Mouse (Mus musculus) cerebellum, postnatal 4 days (tissue): ENCODE data around the gene Lzts2.

Source experiments
- DNase-seq, 2 experiments: peaks; one replicate each; pipeline ENCODE4 v3.0.0; 2022; ENCODE audit warnings: low spot score in 2 of 2, mixed read lengths in 1 of 2

Lzts2 gene

DNA sequence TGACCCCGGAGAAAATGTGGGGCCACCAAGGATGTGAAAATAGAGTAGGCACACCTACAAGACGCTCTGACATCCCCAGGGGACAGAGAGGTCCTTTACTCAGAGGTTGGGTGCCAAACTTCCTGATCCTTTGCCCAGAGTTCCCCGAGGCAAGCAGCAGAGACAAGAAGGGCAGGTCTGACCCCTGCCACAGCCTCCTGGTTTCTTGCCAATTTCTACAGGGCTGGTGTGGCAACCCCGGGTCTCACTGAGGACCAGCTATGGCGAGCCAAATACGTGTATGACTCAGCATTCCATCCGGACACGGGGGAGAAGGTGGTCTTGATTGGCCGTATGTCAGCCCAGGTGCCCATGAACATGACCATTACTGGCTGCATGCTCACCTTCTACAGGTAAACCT lies 35.3 kb downstream of the Lzts2 start:
- no peak for DNase-seq

DNA sequence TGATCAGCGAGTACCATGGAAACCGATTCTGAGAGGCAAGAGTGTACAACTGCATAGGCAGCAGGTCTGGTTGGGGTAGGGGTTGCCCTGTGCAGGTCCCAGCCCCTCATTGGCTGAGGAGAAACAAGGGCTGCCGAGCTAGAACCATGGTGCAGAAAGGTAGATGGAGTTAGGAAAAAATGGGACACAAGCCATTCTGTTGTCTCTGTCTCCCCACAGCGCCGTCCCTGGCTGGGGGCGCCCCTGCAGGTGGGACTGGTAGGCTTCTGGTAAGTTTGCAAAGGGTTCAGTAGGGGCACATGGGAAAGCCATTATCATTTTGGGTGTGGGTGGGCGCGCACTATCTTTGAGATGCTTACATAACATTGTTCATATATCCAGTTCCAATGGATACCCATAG lies 39.2 kb downstream of the Lzts2 start:
- DNase-seq, result no peak

DNA sequence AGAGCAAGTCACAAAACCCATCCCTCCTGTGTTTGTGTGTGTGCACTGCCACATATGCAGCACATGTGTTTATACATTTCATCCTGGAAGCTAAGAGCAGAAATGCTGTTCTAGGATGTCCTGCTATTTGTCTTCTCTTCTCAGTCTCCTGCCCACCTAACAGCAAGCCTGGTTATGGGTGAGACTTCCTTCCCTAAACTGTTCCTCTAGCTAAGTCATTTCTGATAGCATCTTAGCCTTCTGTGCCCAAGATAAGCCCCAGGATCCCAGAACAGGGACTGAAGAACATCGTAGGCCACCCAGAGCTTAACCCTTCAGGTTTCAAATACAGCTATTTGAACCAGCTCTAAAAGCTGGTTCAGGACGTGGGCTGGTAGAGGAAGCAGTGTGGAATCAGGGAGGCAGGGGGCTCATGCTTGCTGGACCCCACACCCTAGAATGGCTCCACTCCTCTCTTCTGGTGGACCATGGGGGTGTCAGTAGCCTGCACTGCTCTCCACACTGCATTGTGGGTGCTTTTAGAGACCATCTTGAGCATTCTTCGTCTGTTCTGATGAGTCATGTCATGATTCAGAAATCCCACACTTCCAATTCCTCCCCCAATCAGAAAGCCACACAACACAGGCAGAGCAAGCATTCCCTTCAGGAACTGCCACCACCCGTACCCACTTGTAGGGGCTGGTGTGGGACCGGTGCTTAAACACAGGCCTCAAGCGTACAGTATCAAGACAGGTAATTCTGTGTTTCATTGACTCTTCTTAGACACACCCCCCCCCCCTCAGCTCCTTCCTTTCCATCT lies 40.9 kb downstream of the Lzts2 start:
- DNase-seq, result no peak

DNA sequence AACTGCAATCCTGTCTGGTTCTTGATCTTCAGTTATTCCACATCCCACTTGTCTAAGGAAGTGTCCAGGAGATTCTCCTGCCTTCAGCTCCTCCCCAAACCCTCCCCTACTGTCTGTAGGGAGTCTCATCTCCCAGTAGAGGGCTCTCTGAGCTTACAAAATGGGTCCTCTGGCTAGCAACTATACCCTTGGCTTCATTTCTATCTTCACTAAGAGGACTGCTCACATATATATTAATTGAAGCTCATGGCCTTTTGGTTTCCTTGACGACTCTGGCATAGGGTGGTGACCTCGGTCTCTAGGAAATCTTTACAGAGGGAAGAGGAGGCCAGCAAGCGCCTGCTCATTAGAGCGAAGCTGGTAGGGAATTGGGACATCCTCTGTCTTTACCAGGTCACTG lies 42.1 kb downstream of the Lzts2 start:
- no peak for DNase-seq

DNA sequence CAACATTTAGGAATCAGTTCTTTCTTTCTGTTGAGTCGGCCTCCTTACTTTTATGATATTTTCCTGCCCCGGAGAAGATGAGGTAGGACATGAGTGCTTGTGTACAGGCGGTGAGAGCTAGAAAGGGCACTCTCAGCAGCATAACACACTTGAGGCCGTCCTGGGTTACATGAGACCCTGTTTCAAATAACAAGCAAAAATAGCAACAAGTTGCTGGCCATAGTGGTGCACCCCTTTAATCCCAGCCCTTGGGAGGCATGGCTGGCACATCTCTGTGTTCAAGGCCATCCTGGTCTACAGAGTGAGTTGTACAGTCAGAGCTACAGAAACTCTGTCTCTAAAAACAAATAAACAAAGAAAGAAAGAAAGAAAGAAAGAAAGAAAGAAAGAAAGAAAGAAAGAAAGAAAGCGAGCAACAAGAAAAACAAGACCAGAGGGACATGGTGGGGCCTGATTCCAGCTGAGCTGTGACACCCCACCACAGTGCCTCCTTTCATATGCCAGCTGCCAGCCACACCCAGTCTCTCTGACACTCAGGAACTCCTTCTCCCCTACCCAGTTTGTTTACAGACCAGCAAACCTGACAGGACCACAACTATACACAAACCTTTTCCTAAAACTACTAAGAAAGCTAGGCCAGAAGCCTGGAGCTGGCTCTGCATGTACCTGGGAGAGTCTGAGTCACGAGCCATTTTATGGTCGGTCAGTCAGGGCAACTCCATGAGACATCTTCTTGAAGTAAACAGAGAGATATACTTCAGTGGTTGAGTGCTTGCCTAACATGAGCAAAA lies 42.9 kb downstream of the Lzts2 start:
- no peak for DNase-seq

DNA sequence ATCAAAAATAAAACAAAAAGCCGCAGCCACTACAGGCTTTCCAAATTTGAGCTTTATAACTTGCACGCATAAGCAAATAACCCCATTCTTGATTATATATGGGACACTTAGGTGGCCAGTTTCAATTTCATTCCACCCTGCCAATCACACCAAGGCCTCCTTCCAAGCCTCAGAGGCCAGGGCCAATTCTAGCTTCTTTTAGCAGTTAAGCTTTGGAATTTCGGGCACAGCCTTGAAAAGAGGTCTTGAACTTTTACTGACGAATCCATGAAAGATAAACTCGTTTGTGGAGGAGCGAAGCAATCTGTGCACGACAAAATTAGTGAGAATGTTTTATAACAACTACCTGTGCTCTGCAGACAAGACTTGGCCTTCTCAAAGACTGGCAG lies 43.5 kb downstream of the Lzts2 start:
- no peak for DNase-seq

DNA sequence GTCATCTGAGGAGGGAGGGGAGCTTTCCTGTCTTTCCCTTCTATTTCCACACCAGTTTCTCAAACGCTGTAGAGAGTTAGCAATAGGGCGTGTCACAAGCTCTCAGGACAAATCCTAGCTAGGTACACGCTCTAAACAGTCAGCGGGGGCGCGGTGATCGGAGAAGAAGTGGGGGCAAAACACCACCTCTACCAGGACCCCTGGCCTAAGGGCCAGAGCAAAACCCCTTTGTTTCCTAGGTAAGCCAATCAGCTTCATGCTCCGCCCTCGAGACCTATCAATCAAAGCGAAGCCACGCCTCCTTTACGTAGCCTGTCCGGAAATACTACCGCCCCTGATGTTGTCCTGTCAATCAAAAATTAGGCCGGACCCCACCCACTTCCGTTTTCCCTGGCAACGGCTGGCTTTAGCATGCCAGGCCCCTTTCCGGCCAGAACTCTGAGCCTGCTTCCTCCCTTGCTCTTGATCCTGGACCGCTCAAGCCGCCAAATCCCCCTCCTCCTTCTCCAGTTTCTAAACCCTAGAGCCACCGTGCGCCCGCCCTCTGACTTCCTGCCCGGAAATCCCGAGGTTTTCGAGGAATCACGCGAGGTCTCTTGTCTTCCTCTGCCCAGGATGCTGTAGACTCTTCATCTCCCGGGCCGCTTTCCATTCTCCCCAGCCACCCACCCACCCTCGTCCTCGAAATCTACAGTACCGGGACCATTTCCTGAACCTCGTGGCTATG lies 44.1 kb downstream of the Lzts2 start:
- peak; percentile 70 to 90 for DNase-seq

DNA sequence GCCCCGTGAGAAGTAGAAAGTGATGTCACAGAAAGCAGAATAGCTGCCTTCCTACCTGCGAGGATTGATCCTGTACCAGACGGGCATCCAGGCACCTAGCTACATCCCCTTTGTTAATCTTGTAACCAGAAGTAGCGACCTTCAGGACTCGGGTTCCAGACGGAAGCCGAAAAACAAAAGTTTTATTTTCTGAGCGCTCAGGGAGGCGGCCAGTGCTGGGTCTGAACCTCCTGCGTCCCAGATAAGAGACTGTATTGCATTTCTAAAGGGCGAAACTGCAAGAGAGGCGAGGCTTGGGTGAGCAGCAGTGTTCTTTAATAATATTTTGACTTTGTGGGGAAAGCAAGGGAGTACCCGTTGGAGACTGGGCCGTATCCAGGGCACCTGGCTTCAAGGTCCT lies 44.6 kb downstream of the Lzts2 start:
- no peak for DNase-seq

DNA sequence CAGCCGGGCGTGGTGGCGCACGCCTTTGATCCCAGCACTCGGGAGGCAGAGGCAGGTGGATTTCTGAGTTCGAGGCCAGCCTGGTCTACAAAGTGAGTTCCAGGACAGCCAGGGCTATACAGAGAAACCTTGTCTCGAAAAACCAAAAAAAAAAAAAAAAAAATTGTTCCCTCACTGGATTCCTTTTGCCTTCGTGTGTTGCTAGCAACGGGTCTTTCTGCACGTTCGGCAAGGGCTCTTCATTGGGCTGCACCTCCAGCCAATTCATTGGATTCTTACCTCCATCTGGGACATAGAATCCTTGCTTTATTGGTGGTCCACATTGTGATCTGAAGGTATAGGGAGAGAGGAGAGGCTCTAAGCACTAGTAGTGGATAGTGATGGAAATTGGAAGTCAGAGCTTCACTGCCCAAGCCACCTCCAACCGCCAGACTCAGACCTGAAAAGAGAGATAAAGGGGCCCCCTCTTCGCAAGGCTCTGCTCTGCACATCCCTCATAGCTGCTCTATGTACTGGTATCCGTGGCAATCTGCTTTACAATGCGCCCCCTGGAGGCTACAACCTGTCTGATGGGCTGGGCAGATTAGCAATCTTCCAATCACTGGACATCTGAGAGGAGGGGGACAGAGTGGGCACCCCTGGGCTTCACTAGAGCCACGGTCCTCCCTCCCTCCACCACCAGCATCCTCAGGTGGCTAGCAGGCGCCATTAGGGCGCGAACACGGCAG lies 49.5 kb downstream of the Lzts2 start:
- DNase-seq, result no peak

DNA sequence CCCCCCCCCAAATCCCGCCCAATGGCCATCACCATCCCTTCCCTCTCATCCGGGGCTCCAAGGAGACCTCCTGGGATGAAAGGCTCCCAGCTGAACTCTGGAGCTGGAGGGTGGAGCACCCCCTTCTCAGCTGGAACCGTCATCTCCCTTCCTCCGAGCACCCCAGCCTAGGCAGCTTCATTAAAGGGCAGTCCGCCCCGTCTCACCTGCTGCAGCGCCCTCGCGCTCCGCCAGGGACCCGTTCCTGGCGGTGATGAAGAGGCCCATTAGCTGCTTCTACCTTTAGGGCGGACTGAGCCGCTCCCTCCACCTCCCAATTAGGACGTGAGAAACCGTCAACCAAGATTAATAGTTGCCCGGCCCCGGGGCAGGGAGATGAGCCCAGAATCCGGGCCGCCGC lies 51.0 kb downstream of the Lzts2 start:
- no peak for DNase-seq

DNA sequence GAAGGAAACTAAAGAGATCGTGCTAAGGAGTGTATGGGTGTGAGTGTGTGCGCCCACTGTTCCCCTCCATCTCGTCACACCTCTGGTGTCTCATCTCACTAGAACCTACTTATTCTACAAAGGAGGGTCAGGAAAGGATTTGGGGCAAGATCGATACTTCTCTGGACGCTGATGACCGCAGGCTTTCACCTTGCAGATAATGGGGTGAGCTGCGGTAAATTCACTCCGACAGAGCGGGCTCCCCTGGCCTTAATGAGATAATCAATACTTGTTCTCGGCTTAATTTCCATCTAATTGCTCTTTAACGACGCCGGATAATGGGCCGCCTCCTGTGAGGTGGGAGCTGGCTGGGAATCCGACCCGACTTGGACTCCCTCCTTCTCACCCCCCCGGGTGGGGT lies 53.0 kb downstream of the Lzts2 start:
- DNase-seq, result no peak

DNA sequence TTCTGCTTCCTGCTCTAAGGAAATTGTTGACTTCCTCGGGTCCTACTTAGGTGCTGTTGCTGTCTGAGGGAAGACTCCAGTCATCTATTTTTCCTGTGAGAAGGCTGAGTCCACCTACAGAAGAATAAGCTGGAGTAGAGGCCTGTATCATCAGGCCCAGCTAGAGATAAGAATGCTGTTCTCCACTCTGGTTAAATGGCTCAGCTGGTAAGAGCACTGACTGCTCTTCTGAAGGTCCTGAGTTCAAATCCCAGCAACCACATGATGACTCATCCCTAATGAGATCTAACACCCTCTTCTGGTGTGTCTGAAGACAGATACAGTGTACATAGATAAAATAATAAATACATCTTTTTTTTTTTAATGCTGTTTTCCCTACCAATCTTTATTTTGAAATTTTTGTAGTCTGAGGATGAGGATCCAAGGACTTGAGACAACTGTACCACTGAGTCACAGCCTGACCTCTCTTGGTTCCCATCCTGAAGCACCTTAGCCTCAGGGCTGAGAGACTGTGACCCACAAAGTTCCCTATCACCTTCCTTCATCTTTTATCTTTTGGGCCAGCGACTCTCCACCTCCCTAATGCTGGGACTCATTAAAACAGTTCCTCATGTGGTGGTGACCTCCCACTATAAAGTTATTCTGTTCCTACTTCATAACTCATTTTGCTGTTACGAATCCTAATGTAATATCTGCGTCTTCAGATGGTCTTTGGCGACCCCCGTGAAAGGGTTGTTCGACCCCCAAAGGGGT lies 53.7 kb downstream of the Lzts2 start:
- DNase-seq, result no peak

DNA sequence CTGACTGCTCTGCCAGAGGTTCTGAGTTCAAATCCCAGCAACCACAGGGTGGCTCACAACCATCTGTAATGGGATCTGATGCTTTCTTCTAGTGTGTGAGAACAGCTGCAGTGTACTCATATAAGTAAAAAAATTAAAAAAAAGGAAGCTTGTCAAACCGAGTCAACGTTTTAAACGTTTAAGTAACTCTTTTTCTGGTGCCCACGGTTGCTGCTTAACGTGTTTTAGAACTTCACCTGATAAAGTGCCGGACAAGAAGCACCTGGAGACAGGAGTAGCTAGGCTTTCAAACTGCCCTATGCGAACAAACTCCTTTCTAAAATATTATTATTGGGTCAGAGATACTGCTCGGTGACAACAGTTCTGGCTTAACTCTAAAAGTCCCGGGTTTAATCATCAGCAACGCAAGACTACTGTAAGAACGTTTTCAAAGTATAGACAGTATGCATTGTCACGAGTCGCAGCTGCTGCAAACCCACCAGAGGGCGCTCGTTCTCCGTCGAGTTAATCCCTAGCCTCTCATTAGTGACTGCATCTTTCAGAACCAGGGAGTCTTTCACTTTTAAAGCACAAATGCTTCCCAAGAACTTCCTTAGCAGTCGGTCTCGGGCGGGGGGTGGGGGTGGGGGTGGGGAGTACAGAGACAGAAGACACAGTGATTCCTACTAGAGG lies 59.8 kb downstream of the Lzts2 start:
- peak; percentile 82 to 89 for DNase-seq

DNA sequence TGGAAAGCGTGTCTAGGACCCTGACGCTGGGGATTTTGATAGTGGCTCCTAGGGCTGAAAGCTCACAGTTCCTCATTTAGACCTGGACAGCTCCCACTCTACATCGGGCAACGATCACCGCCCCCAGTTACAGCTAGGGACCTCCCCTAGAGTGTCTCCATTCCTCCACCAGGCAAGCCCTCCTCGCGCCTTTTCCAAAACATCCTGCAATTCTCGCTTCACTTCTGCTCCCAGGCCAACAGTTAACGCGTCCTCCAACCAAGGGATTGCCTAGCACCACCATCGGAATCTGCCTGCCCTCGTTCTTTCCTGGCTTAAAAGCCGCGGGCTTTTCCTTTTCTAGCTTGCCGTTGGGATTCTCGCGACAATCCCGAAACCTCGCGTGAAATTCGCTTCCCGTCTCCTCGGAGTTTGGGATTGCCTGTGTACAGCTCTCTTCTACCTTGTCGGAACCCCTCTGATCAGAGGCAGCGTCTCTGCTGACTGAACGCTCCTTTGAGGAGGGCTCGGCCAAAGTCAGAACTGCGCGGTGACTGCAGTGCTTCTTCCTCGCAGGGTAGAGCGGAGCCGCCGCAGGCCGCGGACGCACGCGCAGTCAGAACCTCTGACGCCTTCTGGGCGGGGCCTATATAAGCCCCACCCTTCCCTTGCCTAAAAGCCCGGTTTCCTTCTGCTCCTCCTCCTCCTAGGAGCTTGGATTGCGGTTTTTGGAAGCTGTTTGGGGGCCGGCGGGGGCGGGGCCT lies 60.5 kb downstream of the Lzts2 start, which contains the start of gene Kazald1:
TSS of gene Kazald1 (plus strand) at position 662 of the 743 bp plus-strand sequence.
- peak; percentile 80 to 95 for DNase-seq

DNA sequence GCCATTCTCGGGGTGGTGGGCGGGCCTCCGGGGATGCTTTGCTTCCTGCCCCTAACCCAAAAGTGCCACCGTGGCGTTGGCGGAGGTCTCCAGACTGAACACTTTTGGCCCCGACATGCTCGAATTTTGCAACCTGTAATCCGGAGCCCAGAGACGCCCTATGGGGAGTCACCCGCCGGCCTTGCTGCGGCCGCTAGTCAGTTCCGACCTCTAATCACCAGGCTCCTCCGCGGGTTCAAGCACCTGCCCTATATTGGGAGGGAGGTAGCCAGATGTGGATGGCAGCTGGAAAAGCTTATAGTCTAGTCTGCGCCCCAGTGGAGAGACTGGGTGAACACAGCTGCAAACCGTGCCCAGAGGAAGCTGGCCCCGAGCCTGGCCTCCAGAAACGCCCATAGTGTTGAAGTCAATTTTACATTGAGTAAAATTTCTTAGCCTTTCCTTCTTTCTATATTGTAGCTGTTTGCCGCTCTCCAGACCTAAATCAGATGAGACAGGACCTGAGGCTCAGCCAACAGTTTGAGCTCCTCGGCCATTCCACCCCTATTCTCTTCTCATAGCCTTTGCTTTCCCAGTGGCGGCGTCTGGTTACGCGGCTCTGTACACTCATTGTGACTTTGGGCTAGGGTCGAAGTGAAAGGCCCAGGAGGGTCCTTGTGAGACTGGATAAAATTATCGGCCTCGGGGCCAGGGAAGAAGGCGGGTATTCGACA lies 61.3 kb downstream of the Lzts2 start:
- no peak for DNase-seq

DNA sequence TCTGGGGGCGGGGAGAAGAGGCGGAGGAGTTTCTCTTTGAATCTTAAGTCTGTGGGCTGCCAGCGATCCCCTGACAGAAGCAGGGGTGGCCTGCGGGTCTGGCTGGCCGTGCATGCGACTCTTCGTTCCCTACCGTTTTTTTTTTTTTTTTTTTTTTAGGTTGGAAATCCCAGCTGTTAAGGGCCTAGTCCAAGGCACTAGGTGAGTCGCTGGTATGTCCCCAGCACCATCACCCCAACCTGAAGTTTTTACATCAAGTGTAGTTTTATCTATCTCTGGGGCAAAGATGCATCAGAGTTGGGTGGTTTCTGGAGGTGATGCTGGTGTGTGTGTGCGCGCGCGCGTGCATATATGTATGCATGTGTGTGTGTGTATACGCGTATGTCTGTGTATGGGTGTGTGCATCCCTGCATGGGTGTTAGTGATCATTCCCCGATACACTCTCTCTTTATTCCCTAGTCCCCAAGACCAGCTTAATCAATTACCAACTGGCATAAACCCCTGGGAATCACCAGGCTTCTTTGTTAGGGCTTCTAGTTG lies 61.9 kb downstream of the Lzts2 start:
- no peak for DNase-seq
